Mouse (Mus musculus) small intestine, adult 2 months (tissue): Measurements from ENCODE around the gene Disp1. TPM values are rescaled to one million over a fixed set of nuclear protein-coding genes. Genes with fewer than 3 reads are reported as not detected.

Experiments used
- H3K27ac ChIP-seq: fragments of 200-500 bp; 2 replicates; pipeline ENCODE4 v1.5.1; 2012; ENCODE audit warnings: low read depth, low read length, control low read depth, inconsistent platforms; ENCODE audit not compliant: insufficient read depth
- H3K27me3 ChIP-seq: fragments of 200-500 bp; 2 replicates; pipeline ENCODE4 v1.6.1; 2012; ENCODE audit warnings: mild to moderate bottlenecking, moderate library complexity, low read length, inconsistent platforms; ENCODE audit not compliant: control insufficient read depth, insufficient read depth
- H3K36me3 ChIP-seq: fragments of 200-500 bp; 2 replicates; pipeline ENCODE4 v1.6.1; 2012; ENCODE audit warnings: mild to moderate bottlenecking, low read length, control low read depth, inconsistent platforms; ENCODE audit not compliant: control insufficient read depth, insufficient read depth
- H3K4me1 ChIP-seq: fragments of 200-500 bp; 2 replicates; pipeline ENCODE4 v1.6.1; 2012; ENCODE audit warnings: low read length, inconsistent platforms, mixed read lengths; ENCODE audit not compliant: control insufficient read depth, insufficient read depth, insufficient read length
- H3K4me3 ChIP-seq: fragments of 200-500 bp; 2 replicates; pipeline ENCODE4 v1.5.1; 2012; ENCODE audit warnings: low read depth, mild to moderate bottlenecking, control low read depth, inconsistent platforms, low read length, moderate library complexity
- CTCF ChIP-seq: fragments of 200-500 bp; IDR thresholded peaks from 2 replicates; pipeline ENCODE4 v1.5.1; 2012; ENCODE audit warnings: low read depth, mild to moderate bottlenecking, control low read depth, inconsistent platforms, low read length, moderate library complexity, mixed read lengths; ENCODE audit not compliant: insufficient replicate concordance, insufficient read length; ENCODE audit errors: extremely low read depth
- POLR2A ChIP-seq: fragments of 200-500 bp; IDR thresholded peaks from 2 replicates; pipeline ENCODE4 v1.6.1; 2012; ENCODE audit warnings: low read depth, mild to moderate bottlenecking, control low read depth, inconsistent platforms, low read length, moderate library complexity
- WGBS: fragments of 180-500 bp; shearing (Covaris S2); methylation state at CpG from one replicate; pipeline ENCODE4 v1.1.7; 2018; 5-methylcytosine and 5-hydroxymethylcytosine counted together
- polyA plus RNA-seq: library from polyadenylated mRNA; depleted of rRNA; stranded (reverse); fragments of >200 nt; gene quantifications from 2 replicates; pipeline ENCODE4 v1.2.3, GENCODE M21; 2012; rRNA removed

The Disp1 gene
- polyA plus RNA-seq, 1 experiment: 6.3 TPM

DNA sequence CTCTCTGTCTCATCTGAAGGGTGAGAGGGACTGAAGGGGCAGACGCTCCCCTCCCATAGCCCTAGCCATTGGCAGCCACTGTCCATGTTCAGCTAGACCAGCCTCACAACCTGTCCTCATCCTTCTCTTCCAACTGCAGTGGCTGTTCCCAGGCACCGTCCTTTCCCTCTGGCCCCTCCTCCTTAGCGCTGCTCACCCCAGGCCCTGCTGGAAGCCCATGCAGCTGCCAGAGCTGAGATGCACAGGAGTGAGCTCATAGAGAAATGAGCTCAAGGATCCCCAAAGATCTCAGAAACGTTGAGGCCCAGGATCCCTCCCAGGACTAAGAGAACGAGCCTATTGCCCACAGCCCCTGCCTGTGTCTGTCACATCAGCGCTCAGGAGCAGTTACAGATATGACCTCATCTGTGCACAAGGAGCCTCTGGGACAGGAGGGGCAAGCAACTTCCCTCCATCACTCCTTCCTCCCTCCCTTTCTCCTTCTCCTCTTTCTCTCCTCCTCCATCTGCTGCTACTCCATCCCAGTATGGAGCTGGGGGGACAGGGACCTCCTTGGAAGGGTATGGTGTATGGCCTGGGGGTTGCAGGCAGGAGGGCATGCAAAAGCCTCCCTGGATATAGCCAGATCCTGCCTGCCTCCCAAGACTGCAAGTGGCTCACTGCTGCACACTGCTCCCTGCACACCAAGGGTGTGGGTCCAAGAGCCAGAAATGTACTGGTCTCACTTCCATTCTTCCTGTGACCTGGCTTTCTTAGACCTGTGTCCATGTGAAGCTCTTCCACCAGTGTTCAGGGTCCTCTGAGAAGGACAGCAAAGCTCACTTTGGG is 181.2 kb downstream of the Disp1 start:
- Histone ChIP-seq H3K4me3 (no peak overlapping the region), H3K27me3 (no peaks in the 10 kb centered on the region), H3K4me1 (peaks cover 4% of the 10 kb centered on the region), H3K36me3 (no peaks in the 10 kb centered on the region), H3K27ac (no peak overlapping the region)
- TF ChIP-seq POLR2A (no peak), CTCF (no peak)
- WGBS: 69% methylated on average over 6 of the region's 6 CpGs

DNA sequence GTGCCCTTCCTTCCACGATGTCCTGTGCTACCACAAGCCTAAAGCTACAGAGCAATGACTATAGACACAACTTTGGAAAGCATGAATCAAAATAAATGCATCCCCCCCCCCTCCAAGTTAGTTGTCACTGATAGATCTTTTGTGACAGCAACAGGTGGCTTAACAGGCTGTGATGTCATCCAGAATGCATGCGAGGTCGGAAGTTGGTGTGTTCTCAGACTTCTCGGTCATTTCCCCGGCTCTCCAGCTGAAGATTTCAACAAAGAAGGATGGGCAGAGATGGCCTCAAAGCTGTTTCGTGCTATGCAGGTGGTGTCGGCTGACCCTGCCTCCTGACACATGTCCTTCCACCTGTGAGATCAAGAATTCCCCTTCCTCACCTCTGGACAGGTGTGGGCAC is 181.9 kb downstream of the Disp1 start:
- no peaks in the 10 kb centered on the region for H3K27me3 ChIP-seq
- no peaks in the 10 kb centered on the region for H3K36me3 ChIP-seq
- H3K4me3 ChIP-seq: no peak overlapping the region
- 79% methylated on average over 7 of the region's 7 CpGs for WGBS
- H3K27ac ChIP-seq: no peak overlapping the region
- no peak for TF ChIP-seq CTCF
- TF ChIP-seq POLR2A: no peak
- H3K4me1 ChIP-seq: peaks cover 4% of the 10 kb centered on the region

Other genes with a start within 250 kb of the Disp1 start
- gene Aida, start 75.1 kb upstream of the Disp1 start, polyA plus RNA-seq: 2.7 and 5.4 TPM in 2 replicates
- 5.8 and 12.5 TPM in 2 replicates for gene Brox, start 75.7 kb upstream of the Disp1 start, polyA plus RNA-seq
- gene Mia3, start 148.0 kb upstream of the Disp1 start, polyA plus RNA-seq: 25.7 and 49.8 TPM in 2 replicates
- gene Taf1a, start 167.5 kb upstream of the Disp1 start, polyA plus RNA-seq: 1.3 and 1.5 TPM in 2 replicates
- gene Hhipl2, start 196.7 kb upstream of the Disp1 start, polyA plus RNA-seq: 0.10 and 0.15 TPM in 2 replicates